Mouse (Mus musculus) liver, embryonic 13.5 days (tissue): ENCODE results near the gene Dxo. TPM values are rescaled to one million over a fixed set of nuclear protein-coding genes. Genes with fewer than 3 reads are reported as not detected.
"Not testable (repeated sequence)": the region's sequence is repeated elsewhere in the genome, so short reads cannot be mapped to it uniquely, and the experiment has no call there.

Experiments
- ATAC-seq: fragments of 200-750 bp; cut with Nextera tagmentation; 2 replicates; pipeline ENCODE4 v1.8.0; 2017; ENCODE audit warnings: low read depth, mild to moderate bottlenecking, moderate number of reproducible peaks, moderate library complexity
- DNase-seq: peaks from one replicate; pipeline ENCODE4 v3.0.0; 2022
- H3K27ac ChIP-seq: fragments of 300-500 bp; sonication (generic); 2 replicates; pipeline ENCODE4 v1.5.1; 2015; ENCODE audit warnings: moderate library complexity, mild to moderate bottlenecking, inconsistent platforms
- H3K27me3 ChIP-seq: fragments of 300-500 bp; sonication (generic); 2 replicates; pipeline ENCODE4 v1.6.1; 2015; ENCODE audit warnings: mild to moderate bottlenecking, inconsistent platforms
- H3K36me3 ChIP-seq: fragments of 300-500 bp; sonication (generic); 2 replicates; pipeline ENCODE4 v1.6.1; 2015; ENCODE audit warnings: mild to moderate bottlenecking, inconsistent platforms
- H3K4me1 ChIP-seq: fragments of 300-500 bp; sonication (generic); replicated peaks from 2 replicates; pipeline ENCODE4 v1.6.1; 2015; ENCODE audit warnings: inconsistent platforms
- H3K4me2 ChIP-seq: fragments of 300-500 bp; sonication (generic); 2 replicates; pipeline ENCODE4 v1.6.1; 2015; ENCODE audit warnings: inconsistent platforms, mild to moderate bottlenecking, moderate library complexity
- H3K4me3 ChIP-seq: fragments of 300-500 bp; sonication (generic); replicated peaks from 2 replicates; pipeline ENCODE4 v1.5.1; 2015; ENCODE audit warnings: mild to moderate bottlenecking, inconsistent platforms
- H3K9ac ChIP-seq: fragments of 300-500 bp; sonication (generic); 2 replicates; pipeline ENCODE4 v1.6.1; 2015; ENCODE audit warnings: mild to moderate bottlenecking, inconsistent platforms
- H3K9me3 ChIP-seq: fragments of 300-500 bp; sonication (generic); replicated peaks from 2 replicates; pipeline ENCODE4 v1.6.1; 2016; ENCODE audit warnings: inconsistent platforms
- WGBS: fragments of 180-500 bp; shearing (Covaris S2); methylation state at CpG from one replicate; pipeline ENCODE4 v1.1.7; 2015; ENCODE audit not compliant: insufficient replicate concordance; 5-methylcytosine and 5-hydroxymethylcytosine counted together
- polyA plus RNA-seq: library from polyadenylated mRNA; unstranded; fragments of >200 nt; fragmentation: Nextera tagmentation; extraction: Ambion mirVana; gene quantifications from 2 replicates; pipeline ENCODE4 v1.2.1, GENCODE M21; 2015

Gene Dxo
- polyA plus RNA-seq = 28.6 and 30.9 TPM in 2 replicates

- DNase-seq (peak; percentile 96), ATAC-seq (peak; percentile 93)
- peak within 1 kb of the TSS; percentile 99 for H3K4me2 ChIP-seq
- H3K4me1 ChIP-seq = peaks cover 52% of the 10 kb centered on the region
- H3K9me3 ChIP-seq = no peaks in the 10 kb centered on the region
- WGBS = under 1% methylated on average over 40 of the region's 40 CpGs
- H3K36me3 ChIP-seq = peaks cover 60% of the 10 kb centered on the region
- peak within 1 kb of the TSS; percentile 83 for H3K4me3 ChIP-seq
- peak within 1 kb of the TSS; percentile 82 for H3K27ac ChIP-seq
- H3K27me3 ChIP-seq = no peaks in the 10 kb centered on the region
- peak within 1 kb of the TSS; percentile 85 for H3K9ac ChIP-seq
Observed at GRCm38 (mm10) chr17:34836856-34837221, at the start of gene Dxo, which contains the start of gene Stk19. Gene Dxo, plus strand, starts transcription at chr17:34837019. Gene Stk19, minus strand, starts transcription at chr17:34836945.

- Histone ChIP-seq H3K4me3 (no peak overlapping the region), H3K4me1 (no peaks in the 10 kb centered on the region), H3K27ac (no peak overlapping the region), H3K27me3 (no peaks in the 10 kb centered on the region), H3K36me3 (no peaks in the 10 kb centered on the region), H3K9ac (no peak overlapping the region), H3K4me2 (no peak overlapping the region), H3K9me3 (no peaks in the 10 kb centered on the region; the same call in 1 of the 2 replicates)
- DNase-seq (no peak), ATAC-seq (no peak)
- WGBS = 72% methylated on average over 10 of the region's 10 CpGs
Observed at GRCm38 (mm10) chr17:34795016-34795415, 41.8 kb upstream of the Dxo start.

DNA sequence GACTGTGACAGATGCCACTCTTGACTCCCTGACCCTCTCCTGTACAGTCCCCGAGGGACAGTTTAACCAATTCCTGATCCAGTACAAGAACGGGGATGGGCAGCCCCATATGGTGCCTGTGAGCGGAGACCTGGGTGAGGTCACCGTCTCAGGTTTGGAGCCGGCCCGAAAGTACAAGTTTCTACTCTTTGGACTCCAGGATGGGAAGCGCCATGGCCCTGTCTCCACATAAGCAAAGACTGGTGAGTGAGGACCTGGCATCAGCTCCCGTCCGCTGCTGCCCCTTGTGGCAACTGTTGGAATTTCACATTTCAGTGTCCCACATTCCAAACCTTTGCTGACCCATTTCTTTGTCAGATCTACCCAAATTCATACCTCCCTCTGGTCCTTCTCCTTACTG, 41.2 kb upstream of the Dxo start:
- WGBS = 46% methylated on average over 9 of the region's 9 CpGs
- Histone ChIP-seq H3K27me3 (no peaks in the 10 kb centered on the region), H3K4me1 (no peaks in the 10 kb centered on the region), H3K9me3 (no peaks in the 10 kb centered on the region; the same call in 1 of the 2 replicates), H3K4me3 (no peak overlapping the region), H3K27ac (no peak overlapping the region), H3K36me3 (no peaks in the 10 kb centered on the region), H3K9ac (no peak overlapping the region), H3K4me2 (no peak overlapping the region)
- ATAC-seq (no peak), DNase-seq (no peak)

DNA sequence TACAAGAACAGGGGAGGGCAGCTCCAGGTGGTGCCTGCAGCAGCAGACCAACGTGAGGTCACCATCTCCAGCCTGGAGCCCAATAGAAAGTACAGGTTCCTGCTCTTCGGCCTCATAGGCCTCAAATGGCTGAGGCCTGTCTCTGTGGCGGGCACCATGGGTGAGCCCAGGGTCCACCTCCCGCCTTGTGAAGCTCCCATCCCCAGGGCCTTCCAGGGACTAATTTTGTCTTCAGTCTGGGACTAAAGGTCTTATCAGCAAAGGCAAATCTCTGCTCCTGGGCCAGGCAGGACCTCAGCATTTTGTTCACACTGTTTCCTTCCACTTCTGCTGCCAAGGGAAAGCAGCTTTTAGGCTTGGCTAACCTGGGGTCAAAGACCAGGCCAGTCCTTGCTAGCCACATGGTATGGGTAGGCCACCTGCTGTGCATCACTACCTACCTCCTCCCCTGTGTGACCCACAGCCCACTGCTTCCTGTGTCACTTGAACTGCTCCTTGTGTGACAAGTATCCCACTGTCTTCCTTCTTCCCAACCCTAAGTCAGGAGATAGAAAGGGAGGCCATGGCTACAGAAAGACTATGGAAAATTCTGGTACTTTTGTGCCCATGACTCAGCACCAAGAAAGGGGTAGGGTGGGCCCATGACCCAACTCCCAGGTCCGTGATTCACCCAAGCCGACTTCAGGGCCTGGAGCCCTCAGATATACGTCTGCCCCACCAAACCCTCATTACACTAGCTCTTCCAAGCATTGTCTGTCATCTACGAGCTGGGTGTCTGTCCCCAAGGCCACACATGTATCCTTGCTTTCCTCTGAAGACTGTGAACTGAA, 40.3 kb upstream of the Dxo start:
- DNase-seq (no peak), ATAC-seq (no peak)
- H3K9ac ChIP-seq = no peak overlapping the region
- WGBS = 60% methylated on average over 8 of the region's 8 CpGs
- H3K4me2 ChIP-seq = no peak overlapping the region
- no peaks in the 10 kb centered on the region for H3K27me3 ChIP-seq
- no peaks in the 10 kb centered on the region for H3K4me1 ChIP-seq
- no peaks in the 10 kb centered on the region; the same call in 1 of the 2 replicates for H3K9me3 ChIP-seq
- H3K36me3 ChIP-seq = no peaks in the 10 kb centered on the region
- H3K4me3 ChIP-seq = no peak overlapping the region
- no peak overlapping the region for H3K27ac ChIP-seq

DNA sequence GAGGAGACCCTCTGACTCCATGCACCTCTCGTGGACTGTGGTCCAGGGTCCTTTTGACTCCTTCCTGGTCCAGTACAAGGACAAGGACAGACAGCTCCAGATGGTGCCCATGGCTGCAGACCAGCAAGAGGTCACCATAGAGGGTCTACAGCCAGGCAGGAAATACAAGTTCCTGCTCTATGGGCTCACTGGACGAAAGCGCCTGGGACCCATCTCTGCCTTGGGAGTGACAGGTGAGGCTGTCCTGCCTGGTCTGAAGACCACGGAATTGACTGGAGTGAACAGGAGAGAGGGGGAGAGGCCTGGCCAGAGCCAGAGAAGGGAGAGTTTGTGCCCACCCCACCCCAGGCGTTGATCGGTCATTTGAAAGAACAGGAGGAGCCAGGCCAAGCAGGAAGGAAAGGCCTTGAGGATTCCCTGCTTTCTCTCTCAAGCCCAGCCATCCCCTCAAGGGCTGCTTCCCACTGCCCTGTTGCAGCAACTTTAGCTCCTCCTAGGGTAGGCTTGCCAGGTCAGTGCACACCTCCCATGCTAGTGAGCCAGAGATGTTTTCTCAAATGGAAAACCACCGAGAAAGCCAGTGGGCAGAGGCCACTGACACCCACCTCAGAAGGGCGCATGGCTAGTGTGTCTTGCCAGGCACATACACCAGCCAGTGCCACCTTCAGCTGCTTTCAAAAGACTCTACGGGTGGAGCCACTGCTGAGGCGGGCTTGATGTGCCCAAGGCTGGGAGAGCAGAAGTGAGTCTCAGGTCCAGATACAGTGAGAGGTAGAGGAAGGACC, 39.4 kb upstream of the Dxo start:
- not testable (repeated sequence) for ATAC-seq, H3K9me3 ChIP-seq, H3K36me3 ChIP-seq, H3K27me3 ChIP-seq, H3K4me1 ChIP-seq, H3K4me2 ChIP-seq, H3K27ac ChIP-seq, DNase-seq, H3K9ac ChIP-seq, H3K4me3 ChIP-seq
- 62% methylated on average over 10 of the region's 10 CpGs for WGBS

DNA sequence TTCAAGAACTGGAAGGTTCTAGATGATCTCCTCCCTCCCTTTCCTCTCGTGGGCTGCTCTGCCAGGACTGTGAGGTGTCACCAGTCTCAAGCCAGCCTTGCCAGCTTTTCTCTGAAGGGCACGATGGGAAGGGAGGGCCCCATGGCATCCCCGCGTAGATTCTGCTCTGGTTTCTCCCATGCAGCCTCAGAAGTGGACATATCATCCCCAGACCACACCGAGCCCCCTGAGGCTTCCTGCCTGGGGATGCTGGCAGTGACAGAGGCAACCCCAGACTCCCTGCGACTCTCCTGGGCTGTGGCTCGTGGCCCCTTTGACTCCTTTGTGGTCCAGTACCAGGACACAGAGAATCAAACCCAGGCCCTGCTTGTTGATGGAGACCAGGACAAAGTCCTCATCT, 38.7 kb upstream of the Dxo start:
- not testable (repeated sequence) for ATAC-seq, H3K36me3 ChIP-seq, H3K9me3 ChIP-seq, H3K9ac ChIP-seq, H3K4me1 ChIP-seq, H3K27ac ChIP-seq, H3K4me3 ChIP-seq, H3K27me3 ChIP-seq, H3K4me2 ChIP-seq, DNase-seq
- 71% methylated on average over 7 of the region's 7 CpGs for WGBS

GRCm38 (mm10) chr17:34798866-34799530, 37.8 kb upstream of the Dxo start:
- H3K4me3 ChIP-seq = no peak overlapping the region

GRCm38 (mm10) chr17:34799531-34799925, 37.3 kb upstream of the Dxo start:
- Histone ChIP-seq H3K4me3 (no peak overlapping the region), H3K9me3 (no peaks in the 10 kb centered on the region), H3K27ac (no peak overlapping the region), H3K4me1 (no peaks in the 10 kb centered on the region), H3K27me3 (no peaks in the 10 kb centered on the region), H3K4me2 (no peak overlapping the region), H3K9ac (no peak overlapping the region), H3K36me3 (no peaks in the 10 kb centered on the region)
- 82% methylated on average over 4 of the region's 4 CpGs for WGBS
- no peak for DNase-seq
- ATAC-seq = no peak

More at GRCm38 (mm10) chr17:34798866-34799530, 37.8 kb upstream of the Dxo start:
- ATAC-seq (no peak), DNase-seq (no peak)
- Histone ChIP-seq H3K9ac (no peak overlapping the region), H3K4me1 (no peaks in the 10 kb centered on the region), H3K27ac (no peak overlapping the region), H3K4me2 (no peak overlapping the region), H3K36me3 (no peaks in the 10 kb centered on the region), H3K27me3 (no peaks in the 10 kb centered on the region), H3K9me3 (no peaks in the 10 kb centered on the region)
- WGBS = 74% methylated on average over 15 of the region's 17 CpGs

DNA sequence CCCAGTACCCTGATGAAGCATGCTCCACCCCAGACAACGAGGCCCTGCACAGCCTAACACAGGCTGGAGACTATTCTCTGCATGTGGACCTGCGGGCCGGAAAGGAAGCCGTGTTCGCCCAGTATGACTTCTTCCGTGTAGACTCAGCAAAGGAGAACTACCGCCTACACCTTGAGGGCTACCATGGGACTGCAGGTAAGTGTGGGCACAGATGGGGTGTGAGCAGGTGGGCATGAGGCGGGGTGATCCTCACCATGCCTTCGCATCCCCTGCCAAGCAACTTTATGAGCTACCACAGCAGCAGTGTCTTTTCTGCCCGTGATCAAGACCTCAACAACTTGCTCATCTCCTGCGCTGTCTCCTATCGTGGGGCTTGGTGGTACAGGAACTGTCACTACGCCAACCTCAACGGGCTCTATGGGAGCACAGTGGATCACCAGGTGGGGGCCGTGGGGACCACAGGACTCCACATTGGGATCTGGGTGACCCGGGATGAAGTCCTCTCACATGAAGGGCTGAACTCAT, 36.0 kb upstream of the Dxo start:
- not testable (repeated sequence) for H3K27me3 ChIP-seq, H3K4me3 ChIP-seq, H3K36me3 ChIP-seq, DNase-seq, H3K9me3 ChIP-seq, H3K9ac ChIP-seq, H3K4me2 ChIP-seq, ATAC-seq, H3K27ac ChIP-seq, H3K4me1 ChIP-seq
- 75% methylated on average over 16 of the region's 16 CpGs for WGBS

DNA sequence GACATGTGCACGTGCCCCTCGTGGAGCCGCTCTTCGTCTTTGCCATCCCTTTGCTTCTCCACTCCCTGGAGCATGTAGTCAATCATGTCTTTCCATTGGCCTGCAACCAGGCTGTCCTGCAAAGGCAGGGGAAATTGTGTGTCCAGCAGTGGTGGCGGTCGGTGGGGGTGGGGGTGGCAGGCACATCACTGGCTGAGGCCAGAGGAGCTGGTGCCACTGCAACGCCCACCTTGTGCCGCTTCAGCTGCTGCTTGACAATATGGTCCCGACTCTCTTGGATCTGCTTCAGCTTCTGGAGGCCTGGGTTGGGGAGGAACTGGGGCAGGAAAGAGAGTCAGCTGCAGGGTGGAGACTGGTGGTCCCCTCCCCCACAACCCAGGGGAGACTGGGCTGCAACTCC, 34.1 kb upstream of the Dxo start:
- H3K9me3 ChIP-seq, H3K27me3 ChIP-seq, DNase-seq, ATAC-seq, H3K4me1 ChIP-seq, H3K4me2 ChIP-seq, H3K27ac ChIP-seq, H3K36me3 ChIP-seq, H3K4me3 ChIP-seq, H3K9ac ChIP-seq: not testable (repeated sequence)
- 81% methylated on average over 9 of the region's 9 CpGs for WGBS

- H3K36me3 ChIP-seq, H3K9ac ChIP-seq, ATAC-seq, H3K4me2 ChIP-seq, H3K4me3 ChIP-seq, H3K27ac ChIP-seq, DNase-seq, H3K9me3 ChIP-seq, H3K27me3 ChIP-seq, H3K4me1 ChIP-seq: not testable (repeated sequence)
- 84% methylated on average over 6 of the region's 6 CpGs for WGBS
Observed at GRCm38 (mm10) chr17:34803367-34803766, 33.5 kb upstream of the Dxo start.
